Mouse (Mus musculus) T-cell, adult 2 months (primary cell): ENCODE data around the gene Uqcrfs1.

Experiments
- DNase-seq: peaks from one replicate; pipeline ENCODE4 v3.0.0; 2022; ENCODE audit warnings: low spot score

Gene Uqcrfs1

DNA sequence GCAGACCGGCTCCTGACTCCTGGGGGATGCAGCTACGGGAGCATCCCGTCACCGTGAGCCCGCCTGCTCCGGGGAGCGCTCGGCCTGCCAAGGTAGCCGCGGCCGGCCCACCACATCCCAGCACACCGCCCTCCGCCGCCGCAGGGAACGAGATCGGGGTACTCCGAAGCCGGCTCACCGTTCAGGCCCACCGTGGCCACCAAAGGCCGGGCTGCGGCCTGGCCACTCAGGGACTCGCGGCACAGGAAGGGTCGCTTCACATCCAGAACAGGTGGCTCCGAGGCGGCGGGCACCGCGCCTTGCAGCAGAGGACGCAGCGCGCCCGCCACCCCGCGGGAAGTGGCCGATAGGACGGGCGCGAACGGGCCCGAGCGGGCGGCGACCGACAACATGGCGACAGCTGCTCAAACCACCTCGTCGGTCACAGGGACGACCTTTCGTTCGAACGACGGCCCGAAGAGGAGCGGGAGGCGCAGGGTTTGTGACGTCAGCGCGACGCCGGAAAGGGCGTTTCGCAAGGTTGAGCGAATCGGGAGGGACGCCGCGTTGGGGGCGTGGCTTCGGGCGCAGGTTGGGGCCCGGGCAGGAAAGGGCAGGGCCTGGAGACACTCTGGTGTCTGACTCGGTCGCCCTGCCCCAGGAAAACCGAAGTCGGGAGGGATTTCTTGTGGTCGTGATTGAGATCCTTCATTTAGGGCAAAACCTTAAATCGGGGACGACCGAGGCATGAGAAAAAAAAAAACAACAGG, at the start of gene Uqcrfs1:
Gene Uqcrfs1 (minus strand): TSS at position 507 of the 749 bp plus-strand sequence.
- peak; percentile 97 for DNase-seq

DNA sequence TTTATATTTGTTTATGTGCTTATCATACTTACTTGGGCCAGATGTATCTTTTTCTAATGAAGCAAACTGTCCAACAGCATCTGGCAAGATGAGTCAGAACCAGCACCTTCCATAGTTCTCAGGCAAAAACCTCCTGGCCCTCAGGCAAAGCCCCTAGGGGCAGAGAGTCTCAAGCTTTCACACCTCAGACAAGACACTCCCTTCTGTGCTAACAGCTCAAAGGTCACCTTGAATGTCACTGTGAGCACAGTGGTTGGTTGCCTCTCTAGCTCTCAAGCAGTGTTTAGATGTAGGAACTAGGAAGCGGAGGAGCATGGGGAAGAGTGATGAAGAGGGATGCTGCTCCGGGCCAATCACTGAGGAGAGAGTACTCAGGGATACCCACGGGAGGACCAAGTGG, 40.6 kb upstream of the Uqcrfs1 start:
- DNase-seq: no peak

- DNase-seq: no peak
Measured at GRCm38 (mm10) chr13:30582541-30582940, 37.4 kb upstream of the Uqcrfs1 start.

DNA sequence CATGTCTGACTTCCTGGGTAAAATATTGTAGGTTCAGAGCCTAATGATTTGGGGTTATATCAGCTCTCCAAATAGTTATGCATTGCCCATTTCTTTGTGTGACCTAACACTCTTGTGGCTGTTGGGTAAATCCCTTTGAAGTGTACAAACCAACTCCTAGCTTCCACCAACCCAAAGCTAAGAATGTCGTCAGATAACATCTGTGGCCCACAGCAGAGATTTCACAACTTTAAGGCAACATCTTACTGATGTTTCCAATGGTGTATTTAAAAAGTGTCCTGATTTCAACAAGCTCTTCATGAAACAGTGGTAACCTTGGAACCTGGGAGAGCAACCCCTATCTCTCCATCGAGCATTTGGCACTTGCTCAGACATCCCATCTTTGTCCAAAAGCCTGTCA, 33.6 kb upstream of the Uqcrfs1 start:
- DNase-seq: no peak

DNA sequence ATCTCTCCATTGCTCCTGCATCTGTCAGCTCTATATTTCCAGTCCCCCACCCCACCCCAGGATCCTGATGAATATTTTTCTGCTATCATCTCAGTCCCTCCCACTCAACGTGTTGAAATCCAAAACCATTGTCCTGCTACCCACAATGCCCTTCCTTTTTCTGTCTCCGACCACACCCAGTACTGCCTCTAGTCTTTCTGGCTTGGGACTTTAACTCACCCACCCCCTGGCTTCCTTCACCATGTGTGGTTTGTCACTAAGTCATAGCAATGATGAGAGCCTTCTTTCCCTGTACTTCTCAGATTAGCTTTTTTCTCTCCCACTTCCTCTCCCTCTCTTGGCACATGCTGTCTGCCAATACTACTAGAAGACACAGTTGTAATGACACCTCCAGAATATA, 31.7 kb upstream of the Uqcrfs1 start:
- no peak for DNase-seq

- no peak for DNase-seq
Measured at GRCm38 (mm10) chr13:30572971-30573370, 27.8 kb upstream of the Uqcrfs1 start.

- DNase-seq: no peak
Measured at GRCm38 (mm10) chr13:30570182-30570581, 25.0 kb upstream of the Uqcrfs1 start.

GRCm38 (mm10) chr13:30567571-30567970, 22.4 kb upstream of the Uqcrfs1 start:
- DNase-seq: no peak

- peak; percentile 49 for DNase-seq
Measured at GRCm38 (mm10) chr13:30566767-30567166, 21.6 kb upstream of the Uqcrfs1 start.

GRCm38 (mm10) chr13:30560603-30561002, 15.4 kb upstream of the Uqcrfs1 start:
- no peak for DNase-seq

- DNase-seq: no peak
Measured at GRCm38 (mm10) chr13:30560052-30560451, 14.9 kb upstream of the Uqcrfs1 start.

- no peak for DNase-seq
Measured at GRCm38 (mm10) chr13:30557751-30558150, 12.6 kb upstream of the Uqcrfs1 start.

- no peak for DNase-seq
Measured at GRCm38 (mm10) chr13:30553051-30553587, 8.0 kb upstream of the Uqcrfs1 start.

GRCm38 (mm10) chr13:30549339-30549738, 4.2 kb upstream of the Uqcrfs1 start:
- no peak for DNase-seq

GRCm38 (mm10) chr13:30548835-30549234, 3.7 kb upstream of the Uqcrfs1 start:
- DNase-seq: peak; percentile 78

DNA sequence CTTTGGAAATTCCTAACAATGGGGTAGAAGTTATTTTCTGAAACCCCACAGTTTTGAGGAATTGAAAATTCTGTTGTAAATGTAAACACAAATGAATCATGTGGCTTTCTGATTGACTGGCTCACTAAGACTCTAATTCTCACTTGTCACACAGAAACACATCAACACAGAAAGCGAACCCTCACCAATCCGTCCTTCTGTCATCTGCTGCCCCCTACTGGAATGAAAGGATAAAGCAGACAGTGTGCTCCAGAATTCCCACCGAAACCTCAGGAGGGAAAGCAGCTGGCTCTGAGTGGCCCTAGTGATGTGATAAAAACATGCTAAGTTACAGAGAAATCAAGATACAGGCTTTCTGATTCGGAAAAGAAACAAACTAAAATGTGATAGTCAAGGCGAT, 14.4 kb downstream of the Uqcrfs1 start:
- no peak for DNase-seq

DNA sequence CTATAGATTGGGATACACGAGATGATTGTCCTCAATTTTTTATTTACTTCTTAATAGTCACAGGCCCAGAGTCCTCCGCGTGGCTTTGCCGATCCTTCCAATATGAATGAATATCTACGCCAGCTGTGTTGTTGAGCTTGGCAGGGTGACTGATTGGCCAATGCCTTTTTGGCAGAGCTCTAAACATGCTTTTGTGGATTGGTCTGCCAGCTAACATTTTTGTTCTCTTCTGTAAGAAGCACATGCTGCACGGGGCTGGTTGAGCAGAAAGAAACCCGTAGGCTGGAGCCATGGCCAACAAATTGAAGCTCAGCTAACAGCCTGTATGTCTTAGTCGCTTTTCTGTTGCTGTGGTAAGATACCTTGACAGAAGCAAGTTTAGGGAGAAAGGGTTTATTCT, 20.2 kb downstream of the Uqcrfs1 start:
- DNase-seq: no peak

DNA sequence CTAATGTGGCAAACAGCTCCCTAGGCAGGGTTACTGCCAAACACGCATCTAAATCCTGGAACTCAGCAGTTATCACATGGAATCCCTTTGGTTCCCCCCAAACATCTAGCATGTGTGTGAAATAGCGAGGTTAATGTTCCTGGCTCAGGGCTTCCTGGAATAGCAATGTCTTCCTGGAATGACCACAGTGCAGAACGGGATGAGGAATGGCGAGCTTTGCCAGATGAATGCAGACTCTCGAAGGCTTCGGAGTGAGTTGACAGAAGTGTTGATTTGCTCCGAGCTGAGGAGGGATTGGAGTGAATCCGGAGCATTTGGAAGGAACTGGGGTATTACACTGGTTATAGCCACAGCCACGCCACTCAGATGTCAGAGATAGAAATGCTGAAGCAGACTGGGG, 21.2 kb downstream of the Uqcrfs1 start:
- no peak for DNase-seq

- no peak for DNase-seq
Measured at GRCm38 (mm10) chr13:30523246-30523891, 21.8 kb downstream of the Uqcrfs1 start.

GRCm38 (mm10) chr13:30521282-30521902, 23.8 kb downstream of the Uqcrfs1 start:
- DNase-seq: no peak

- no peak for DNase-seq
Measured at GRCm38 (mm10) chr13:30518191-30518590, 27.0 kb downstream of the Uqcrfs1 start.

- no peak for DNase-seq
Measured at GRCm38 (mm10) chr13:30507651-30508050, 37.5 kb downstream of the Uqcrfs1 start.

DNA sequence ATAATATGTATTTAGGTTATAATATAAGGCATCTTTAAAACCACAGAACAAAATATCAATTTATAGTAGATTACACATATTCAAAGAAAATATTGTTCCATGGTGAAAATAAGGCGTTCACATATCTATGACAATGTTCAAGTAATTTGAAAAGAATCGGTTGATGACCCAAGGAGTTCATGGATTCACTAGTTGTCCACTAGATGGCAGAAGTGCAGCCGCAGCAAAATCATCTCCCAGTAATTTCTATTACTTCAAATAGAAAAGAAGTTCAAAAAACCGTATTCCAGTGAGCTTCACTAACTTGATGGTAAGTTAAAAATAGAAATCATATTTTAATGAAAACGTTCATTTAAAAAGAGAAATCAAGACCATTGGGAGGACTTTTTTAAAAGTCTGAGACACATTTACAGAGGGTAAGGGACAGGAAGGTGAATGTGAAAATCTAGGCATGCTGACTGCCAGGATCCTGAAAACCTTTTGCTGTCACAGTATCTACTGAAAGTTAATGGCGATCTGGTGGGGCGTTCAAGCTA, 43.2 kb downstream of the Uqcrfs1 start:
- no peak for DNase-seq
